Mouse (Mus musculus): ENCODE measurements around the gene Kndc1. TPM values are rescaled to one million over a fixed set of nuclear protein-coding genes. Genes with fewer than 3 reads are reported as not detected.

Gene Kndc1
- polyA plus RNA-seq, 2 experiments, result 0.10 to 0.45 TPM

DNA sequence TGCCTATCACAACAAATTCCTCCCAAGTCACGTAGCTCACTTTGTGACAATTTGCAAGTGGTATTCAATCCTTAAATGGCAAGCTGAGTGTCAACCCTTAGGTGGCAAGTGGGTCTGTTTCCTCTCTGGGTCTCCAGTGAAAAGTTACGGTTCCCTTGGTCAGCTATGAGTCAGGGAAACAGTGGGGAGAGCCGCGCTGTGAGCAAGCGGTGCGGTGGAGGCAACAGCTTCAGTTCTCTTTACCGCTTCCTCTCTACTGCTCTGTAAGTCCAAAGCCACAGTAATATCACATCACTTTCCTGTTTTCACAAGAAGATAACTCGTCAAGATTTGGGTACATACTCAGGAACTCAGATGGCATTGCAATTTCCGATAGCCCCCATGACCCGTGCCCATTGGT, 79.8 kb downstream of the Kndc1 start:
- no peak overlapping the region for H3K4me3 ChIP-seq (replicated peaks; ENCODE audit: low read length)
- no peak for TF ChIP-seq POLR2A (IDR thresholded peaks at IDR 0.05; ENCODE audit: borderline replicate concordance, extremely low read depth, insufficient read depth, insufficient read length)
- H3K4me1 ChIP-seq (ENCODE audit: control insufficient read depth, insufficient read depth, low read length), result no peaks in the 10 kb centered on the region
- H3K27me3 ChIP-seq (ENCODE audit: control insufficient read depth, insufficient read depth, low read length), result no peaks in the 10 kb centered on the region
- WGBS, result 85% methylated on average over 10 of the region's 10 CpGs
- no peaks in the 10 kb centered on the region for H3K9me3 ChIP-seq (ENCODE audit: control insufficient read depth, low read length)
- no peak overlapping the region for H3K4me2 ChIP-seq (replicated peaks; ENCODE audit: low read depth, low read length, severe bottlenecking)
- no peaks in the 10 kb centered on the region for H3K36me3 ChIP-seq (ENCODE audit: control insufficient read depth, insufficient read depth, low read length)
- H3K9ac ChIP-seq (ENCODE audit: low read depth, low read length, severe bottlenecking), result no peak overlapping the region
- DNase-seq (ENCODE audit: low spot score), result no peak
- ATAC-seq (ENCODE audit: low FRiP score, low read depth), result no peak
- no peak overlapping the region for H3K27ac ChIP-seq (replicated peaks; ENCODE audit: low read depth, low read length)

DNA sequence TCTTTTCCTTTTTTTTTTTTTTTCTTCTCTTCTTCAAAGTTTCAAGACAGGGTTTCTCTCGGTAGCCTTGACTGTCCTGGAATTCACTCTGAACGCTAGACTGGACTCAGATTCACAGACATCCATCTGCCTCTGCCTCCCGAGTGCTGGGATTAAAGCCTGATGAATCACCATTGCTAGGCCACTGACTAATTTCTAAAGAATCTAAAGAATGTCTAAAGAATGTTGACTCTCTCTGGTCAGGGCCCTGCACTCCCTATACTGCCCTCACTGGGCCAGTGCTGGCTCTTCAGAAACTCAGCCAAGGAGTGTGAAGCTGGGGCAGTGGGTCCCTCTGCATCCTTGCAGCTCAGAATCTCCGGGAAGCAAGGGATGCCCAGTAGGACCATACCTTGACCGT, 81.0 kb downstream of the Kndc1 start:
- WGBS, result 47% methylated on average over 5 of the region's 5 CpGs
- ATAC-seq (ENCODE audit: low FRiP score, low read depth), result no peak
- no peaks in the 10 kb centered on the region for H3K4me1 ChIP-seq (ENCODE audit: control insufficient read depth, insufficient read depth, low read length)
- H3K4me3 ChIP-seq (replicated peaks; ENCODE audit: low read length), result no peak overlapping the region
- H3K27ac ChIP-seq (replicated peaks; ENCODE audit: low read depth, low read length), result no peak overlapping the region
- TF ChIP-seq POLR2A (IDR thresholded peaks at IDR 0.05; ENCODE audit: borderline replicate concordance, extremely low read depth, insufficient read depth, insufficient read length), result no peak
- H3K27me3 ChIP-seq (ENCODE audit: control insufficient read depth, insufficient read depth, low read length), result no peaks in the 10 kb centered on the region
- no peaks in the 10 kb centered on the region for H3K9me3 ChIP-seq (ENCODE audit: control insufficient read depth, low read length)
- no peak for DNase-seq (ENCODE audit: low spot score)
- H3K36me3 ChIP-seq (ENCODE audit: control insufficient read depth, insufficient read depth, low read length), result no peaks in the 10 kb centered on the region
- H3K9ac ChIP-seq (ENCODE audit: low read depth, low read length, severe bottlenecking), result no peak overlapping the region
- no peak overlapping the region for H3K4me2 ChIP-seq (replicated peaks; ENCODE audit: low read depth, low read length, severe bottlenecking)

DNA sequence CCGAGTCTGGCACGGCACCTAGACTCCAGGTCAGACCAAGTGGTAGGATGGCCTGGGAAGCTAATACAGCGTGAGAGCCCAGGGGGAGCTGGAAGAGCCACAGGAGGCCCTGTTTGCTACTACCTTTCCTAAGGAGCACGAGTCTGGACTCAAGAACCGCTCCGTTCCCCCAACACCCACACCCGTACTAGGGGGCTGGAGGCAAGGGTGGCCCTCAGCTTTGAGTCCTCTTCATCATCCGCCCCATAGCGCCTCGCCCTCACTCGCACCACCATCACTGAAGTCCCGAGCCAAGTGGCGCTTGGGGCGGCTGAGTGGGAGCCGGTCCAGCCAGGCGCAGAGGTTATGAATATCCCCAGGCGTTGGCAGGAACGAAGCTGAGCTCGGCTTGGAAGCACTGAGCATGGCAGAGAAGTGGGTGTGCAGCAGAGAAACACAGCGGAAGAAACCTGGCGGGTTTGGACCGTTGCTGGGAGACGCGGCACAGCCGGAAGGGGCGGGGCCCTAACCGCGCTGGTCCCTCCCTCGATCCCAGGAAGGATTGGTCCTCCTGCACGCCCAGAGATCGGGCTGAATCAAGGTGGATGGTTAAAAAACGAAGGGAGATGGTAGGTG, 83.9 kb downstream of the Kndc1 start, which contains the start of gene 6430531B16Rik:
6430531B16Rik (minus strand) TSS at position 478 of the 615 bp plus-strand sequence.
- Histone ChIP-seq H3K9me3 (ENCODE audit: control insufficient read depth, low read length) (no peaks in the 10 kb centered on the region), H3K36me3 (ENCODE audit: control insufficient read depth, insufficient read depth, low read length) (no peaks in the 10 kb centered on the region), H3K4me2 (replicated peaks; ENCODE audit: low read depth, low read length, severe bottlenecking) (peak within 1 kb of the TSS; percentile 82), H3K4me1 (ENCODE audit: control insufficient read depth, insufficient read depth, low read length) (no peaks in the 10 kb centered on the region), H3K9ac (ENCODE audit: low read depth, low read length, severe bottlenecking) (peak within 1 kb of the TSS; percentile 44), H3K4me3 (replicated peaks; ENCODE audit: low read length) (peak within 1 kb of the TSS; percentile 50), H3K27me3 (ENCODE audit: control insufficient read depth, insufficient read depth, low read length) (no peaks in the 10 kb centered on the region), H3K27ac (replicated peaks; ENCODE audit: low read depth, low read length) (no peak within 1 kb of the TSS)
- WGBS, result 3% methylated on average over 32 of the region's 32 CpGs
- DNase-seq (ENCODE audit: low spot score), result peak; percentile 85
- TF ChIP-seq POLR2A (IDR thresholded peaks at IDR 0.05; ENCODE audit: borderline replicate concordance, extremely low read depth, insufficient read depth, insufficient read length), result no peak
- peak; percentile 95 for ATAC-seq (ENCODE audit: low FRiP score, low read depth)

DNA sequence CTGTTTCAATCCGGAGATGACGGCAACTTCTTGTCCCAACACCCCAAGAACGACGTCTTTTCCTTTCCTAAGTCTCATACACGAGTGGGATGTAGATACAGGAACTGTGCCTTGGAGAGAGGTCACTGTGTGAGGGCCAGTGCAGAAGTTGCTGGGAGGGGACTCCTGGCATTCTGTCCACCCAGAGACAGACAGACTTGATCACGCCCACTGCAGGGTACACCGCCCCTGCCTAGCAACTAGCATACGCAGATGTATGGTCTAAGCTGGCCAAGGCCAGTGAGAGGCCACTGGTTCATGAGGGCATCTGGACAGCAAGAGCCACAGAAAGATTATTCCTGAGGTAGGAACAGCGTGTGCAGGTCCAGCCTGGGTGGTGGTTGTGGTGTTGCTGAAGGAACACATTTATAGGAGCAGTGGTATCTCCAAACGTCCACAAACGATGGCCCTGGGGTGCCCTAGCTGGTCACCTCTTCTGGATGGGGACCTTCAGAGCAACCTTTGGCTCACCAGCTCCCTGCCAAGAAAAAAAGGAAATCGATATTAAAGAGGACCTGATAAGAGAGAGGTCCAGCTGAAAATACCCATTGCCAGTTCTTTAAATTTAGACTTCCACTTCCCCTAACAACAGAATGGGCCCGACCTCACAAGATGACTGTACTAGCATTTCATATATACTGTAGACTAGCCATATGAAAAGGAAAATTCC, 84.7 kb downstream of the Kndc1 start:
- H3K4me3 ChIP-seq (replicated peaks; ENCODE audit: low read length), result peak overlapping the region; percentile 50
- ATAC-seq (ENCODE audit: low FRiP score, low read depth), result peak; percentile 45; the same call in 1 of the 2 replicates
- TF ChIP-seq POLR2A (IDR thresholded peaks at IDR 0.05; ENCODE audit: borderline replicate concordance, extremely low read depth, insufficient read depth, insufficient read length), result no peak
- no peaks in the 10 kb centered on the region for H3K27me3 ChIP-seq (ENCODE audit: control insufficient read depth, insufficient read depth, low read length)
- no peaks in the 10 kb centered on the region for H3K36me3 ChIP-seq (ENCODE audit: control insufficient read depth, insufficient read depth, low read length)
- no peak overlapping the region for H3K27ac ChIP-seq (replicated peaks; ENCODE audit: low read depth, low read length)
- no peaks in the 10 kb centered on the region for H3K4me1 ChIP-seq (ENCODE audit: control insufficient read depth, insufficient read depth, low read length)
- WGBS, result 35% methylated on average over 13 of the region's 13 CpGs
- H3K4me2 ChIP-seq (replicated peaks; ENCODE audit: low read depth, low read length, severe bottlenecking), result peak overlapping the region; percentile 82
- H3K9ac ChIP-seq (ENCODE audit: low read depth, low read length, severe bottlenecking), result peak overlapping the region; percentile 13; the same call in 1 of the 2 replicates
- no peak for DNase-seq (ENCODE audit: low spot score)
- H3K9me3 ChIP-seq (ENCODE audit: control insufficient read depth, low read length), result no peaks in the 10 kb centered on the region

DNA sequence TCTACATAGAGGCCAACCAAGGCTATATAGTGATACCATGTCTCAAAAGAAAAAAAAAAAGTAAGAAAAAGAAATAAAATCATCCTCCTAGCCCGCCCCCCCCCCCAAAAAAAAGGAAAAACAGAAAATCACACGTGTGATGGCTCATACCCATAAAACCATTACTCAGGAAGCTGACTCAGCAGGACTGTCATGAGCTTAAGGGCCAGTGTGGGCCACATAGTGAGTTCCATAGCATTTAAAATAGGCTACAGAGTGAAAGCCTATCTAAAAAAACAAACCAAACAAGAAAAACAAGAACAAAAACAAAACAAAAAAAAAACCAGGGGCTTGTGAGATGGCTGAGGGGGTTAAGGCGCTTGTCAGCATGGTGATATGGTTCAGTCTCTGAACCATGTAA, 86.3 kb downstream of the Kndc1 start:
- 52% methylated on average over 3 of the region's 3 CpGs for WGBS
- Histone ChIP-seq H3K9ac (ENCODE audit: low read depth, low read length, severe bottlenecking) (no peak overlapping the region), H3K27ac (replicated peaks; ENCODE audit: low read depth, low read length) (no peak overlapping the region), H3K4me2 (replicated peaks; ENCODE audit: low read depth, low read length, severe bottlenecking) (no peak overlapping the region), H3K27me3 (ENCODE audit: control insufficient read depth, insufficient read depth, low read length) (no peaks in the 10 kb centered on the region), H3K9me3 (ENCODE audit: control insufficient read depth, low read length) (no peaks in the 10 kb centered on the region), H3K4me3 (replicated peaks; ENCODE audit: low read length) (no peak overlapping the region), H3K36me3 (ENCODE audit: control insufficient read depth, insufficient read depth, low read length) (no peaks in the 10 kb centered on the region; the same call in 1 of the 2 replicates), H3K4me1 (ENCODE audit: control insufficient read depth, insufficient read depth, low read length) (no peaks in the 10 kb centered on the region)
- TF ChIP-seq POLR2A (IDR thresholded peaks at IDR 0.05; ENCODE audit: borderline replicate concordance, extremely low read depth, insufficient read depth, insufficient read length), result no peak
- DNase-seq (ENCODE audit: low spot score) (no peak), ATAC-seq (ENCODE audit: low FRiP score, low read depth) (no peak)
